Mouse (Mus musculus): ENCODE measurements around the gene Phgdh.

Gene Phgdh

DNA sequence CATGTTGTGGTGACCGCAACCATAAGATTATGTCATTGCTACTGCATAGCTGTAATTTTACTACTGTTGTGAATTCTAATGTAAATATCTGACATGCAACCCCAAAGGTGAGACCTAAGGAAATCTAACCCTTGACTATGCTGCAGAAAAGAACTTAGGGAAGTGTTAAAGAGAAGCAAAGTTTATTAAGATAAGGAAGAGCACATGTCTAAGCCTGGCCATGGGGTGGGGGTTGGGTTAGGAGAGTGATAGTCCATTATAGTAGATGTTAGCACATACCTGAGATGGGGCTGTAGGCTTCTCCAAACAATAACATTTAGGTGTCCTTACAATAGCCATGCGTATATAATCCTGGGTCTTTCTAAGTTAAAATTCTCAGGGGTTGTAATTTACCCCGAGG lies 3.4 kb upstream of the Phgdh start:
- no peak for DNase-seq (ENCODE audit: low spot score)

DNA sequence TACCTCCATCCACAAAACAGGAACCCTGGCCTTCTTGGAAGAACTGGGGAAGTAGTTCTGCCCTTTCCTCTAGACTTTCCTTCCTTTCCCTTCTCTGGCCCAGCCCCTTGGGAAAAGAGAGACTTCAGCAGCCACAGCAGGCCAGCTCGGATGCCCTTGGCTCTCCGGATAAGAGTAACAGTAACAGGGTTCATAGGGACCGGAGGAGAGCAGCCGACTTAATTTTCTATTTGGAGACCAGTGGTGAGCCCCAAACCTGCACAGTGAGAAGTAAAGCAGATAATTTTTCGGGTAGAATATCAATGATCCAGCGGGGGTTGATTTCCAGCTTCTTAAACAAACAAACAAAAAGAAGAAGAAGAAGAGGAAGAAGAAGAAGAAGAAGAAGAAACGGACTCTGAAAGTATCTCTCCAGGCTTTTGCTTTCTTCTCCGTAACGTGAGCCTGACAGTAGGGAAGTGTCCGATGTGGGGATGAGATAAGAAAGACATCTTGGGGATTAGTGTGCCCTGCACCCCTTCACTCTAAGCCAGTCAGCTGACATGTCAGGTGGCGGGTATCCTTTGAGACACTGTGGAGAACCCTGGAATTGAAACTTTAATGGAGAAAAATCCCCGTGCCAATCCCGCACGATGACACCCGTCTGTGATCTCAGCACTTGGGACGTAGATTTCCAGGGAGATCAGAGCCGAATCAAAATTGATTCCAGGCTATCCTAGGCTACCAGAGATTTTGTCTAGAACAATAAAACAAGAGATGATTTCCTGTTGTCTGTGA lies 1.2 kb upstream of the Phgdh start:
- DNase-seq (ENCODE audit: low spot score), result no peak

DNA sequence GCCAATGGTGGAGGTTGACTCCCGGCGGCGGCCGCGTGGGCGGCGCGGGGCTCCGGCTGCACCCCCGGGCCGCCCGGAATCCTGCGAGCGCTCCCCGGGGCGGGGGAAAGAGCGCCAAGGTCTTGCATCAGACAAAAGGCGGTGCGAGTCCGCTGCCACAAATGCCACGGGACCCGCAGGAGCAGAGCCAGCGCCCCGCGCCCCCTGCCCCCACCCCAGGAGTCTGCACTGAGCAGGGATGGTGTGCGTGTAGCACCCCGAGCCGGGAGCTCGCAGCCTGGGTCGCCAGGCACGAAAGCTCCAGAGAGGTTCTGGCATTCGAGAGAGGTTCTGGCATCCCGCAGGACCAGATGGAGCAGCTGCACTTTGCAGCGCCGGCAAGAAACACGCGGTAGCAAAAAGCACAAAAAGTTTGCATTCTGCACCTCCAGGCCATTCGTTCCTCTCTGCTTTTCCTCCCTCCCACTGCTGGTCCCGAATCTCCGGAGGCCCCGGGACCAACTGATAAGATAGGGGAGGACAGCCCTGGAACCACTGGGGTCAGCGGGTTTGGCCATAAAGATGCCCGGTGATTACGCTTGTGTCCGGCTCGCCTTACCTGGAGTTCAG lies 589 bp downstream of the Phgdh start:
- peak; percentile 43 for DNase-seq (ENCODE audit: low spot score)

DNA sequence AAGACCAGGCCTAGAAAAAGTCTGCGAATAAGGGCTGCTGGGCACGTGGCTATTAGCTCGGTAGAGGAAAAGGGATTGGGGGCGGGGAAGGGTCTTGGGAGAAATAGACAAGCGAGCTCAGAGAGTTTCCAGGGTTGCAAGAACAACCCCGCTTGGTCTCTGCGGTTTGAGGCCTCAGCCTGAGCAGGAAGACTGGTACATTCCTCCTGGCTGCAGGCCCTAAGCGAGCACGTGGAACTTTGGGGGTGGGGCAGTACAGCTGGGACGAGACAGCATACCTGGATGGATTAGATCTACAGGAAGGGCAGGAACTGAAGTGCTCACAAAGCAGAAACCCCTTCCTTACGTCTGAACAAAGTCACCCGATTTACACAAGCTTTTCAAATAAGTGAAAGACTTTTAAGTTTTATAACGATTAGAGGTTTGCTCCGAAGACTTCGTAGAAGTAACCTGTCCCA lies 1.2 kb downstream of the Phgdh start:
- DNase-seq (ENCODE audit: low spot score), result peak; percentile 74

GRCm38 (mm10) chr3:98336661-98337654 lies 2.8 kb downstream of the Phgdh start:
- DNase-seq (ENCODE audit: low spot score), result no peak

DNA sequence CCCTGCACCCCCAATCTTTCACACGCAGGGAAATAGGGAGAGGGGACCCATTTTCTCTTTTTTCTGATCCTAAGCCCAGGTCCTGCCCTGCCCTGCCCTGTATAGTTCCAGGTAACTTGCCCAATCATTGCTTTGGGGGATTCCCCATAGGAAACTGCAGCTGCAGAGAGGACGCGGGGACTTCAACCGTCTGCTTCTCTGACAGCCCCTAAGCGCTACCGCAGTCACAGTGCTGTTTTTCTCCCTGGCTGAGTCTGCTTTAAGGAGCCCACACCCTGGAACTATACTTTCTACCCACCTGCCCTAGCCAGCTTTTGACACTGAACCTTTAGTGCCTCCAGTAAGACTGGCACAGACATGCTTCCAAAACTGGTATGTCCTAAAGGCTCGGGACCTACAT lies 3.9 kb downstream of the Phgdh start:
- DNase-seq (ENCODE audit: low spot score), result no peak

DNA sequence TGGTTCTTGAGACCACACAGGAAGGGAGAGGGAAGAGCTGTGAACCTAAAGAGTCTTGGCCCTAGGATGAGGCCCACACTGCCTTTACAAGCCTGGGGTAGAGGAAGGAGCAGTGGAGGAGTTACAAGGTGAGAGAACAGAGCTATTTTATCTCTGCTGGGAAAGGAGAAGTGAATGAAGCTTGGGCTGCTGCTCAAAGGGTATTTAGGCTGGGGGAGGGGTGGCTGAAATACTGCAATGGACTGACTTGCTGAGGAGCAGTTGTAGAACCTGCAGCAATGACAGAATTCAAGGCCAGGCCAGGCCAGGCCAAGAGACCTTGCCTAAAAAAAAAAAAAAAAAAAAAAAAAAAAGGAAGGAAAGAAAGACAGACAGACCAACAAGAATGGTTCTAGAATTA lies 4.5 kb downstream of the Phgdh start:
- no peak for DNase-seq (ENCODE audit: low spot score)

DNA sequence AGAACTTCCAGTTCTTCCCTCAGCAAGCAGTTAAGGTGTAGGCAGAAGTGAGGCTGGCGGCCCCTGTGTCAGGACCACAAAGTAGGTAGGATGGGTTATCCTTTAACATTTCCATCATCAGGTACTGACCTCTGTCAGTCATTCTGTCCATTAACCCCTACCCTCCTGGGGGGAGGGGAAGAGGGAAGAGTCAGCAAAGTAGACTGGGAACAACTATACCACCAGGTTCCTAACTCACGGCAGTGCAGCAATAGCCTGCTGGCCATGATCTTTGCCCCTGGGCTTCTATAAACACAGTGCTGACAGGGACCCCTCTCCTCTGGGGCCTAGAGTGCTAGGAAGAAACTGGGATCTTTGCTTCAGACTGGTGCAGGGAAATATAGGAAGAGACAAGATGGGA lies 5.8 kb downstream of the Phgdh start:
- DNase-seq (ENCODE audit: low spot score), result no peak

GRCm38 (mm10) chr3:98324235-98324634 lies 15.6 kb downstream of the Phgdh start:
- DNase-seq (ENCODE audit: low spot score), result peak; percentile 51

DNA sequence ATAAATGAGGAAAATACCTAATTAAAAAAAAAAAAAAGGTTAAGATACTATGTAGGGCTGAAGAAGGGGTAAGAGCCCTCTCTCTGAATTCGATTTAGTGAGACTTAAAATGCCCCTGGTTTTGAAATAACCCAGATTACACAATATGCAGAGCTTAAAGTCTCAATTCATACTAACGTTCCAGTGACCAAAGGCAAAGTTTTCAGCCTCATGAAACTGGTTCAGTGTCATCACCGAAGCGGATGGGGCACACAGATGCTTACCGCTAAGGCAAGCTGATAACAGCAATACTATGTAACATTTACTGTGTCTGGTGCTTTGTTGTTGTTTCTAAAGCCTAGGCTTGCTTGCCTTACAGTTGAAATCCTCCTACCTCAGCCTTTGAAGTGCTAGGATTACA lies 17.6 kb downstream of the Phgdh start:
- peak; percentile 32 for DNase-seq (ENCODE audit: low spot score)

GRCm38 (mm10) chr3:98319190-98319589 lies 20.6 kb downstream of the Phgdh start:
- DNase-seq (ENCODE audit: low spot score), result peak; percentile 73

- DNase-seq (ENCODE audit: low spot score), result peak; percentile 51
Observed at GRCm38 (mm10) chr3:98317143-98317542, 22.6 kb downstream of the Phgdh start.

DNA sequence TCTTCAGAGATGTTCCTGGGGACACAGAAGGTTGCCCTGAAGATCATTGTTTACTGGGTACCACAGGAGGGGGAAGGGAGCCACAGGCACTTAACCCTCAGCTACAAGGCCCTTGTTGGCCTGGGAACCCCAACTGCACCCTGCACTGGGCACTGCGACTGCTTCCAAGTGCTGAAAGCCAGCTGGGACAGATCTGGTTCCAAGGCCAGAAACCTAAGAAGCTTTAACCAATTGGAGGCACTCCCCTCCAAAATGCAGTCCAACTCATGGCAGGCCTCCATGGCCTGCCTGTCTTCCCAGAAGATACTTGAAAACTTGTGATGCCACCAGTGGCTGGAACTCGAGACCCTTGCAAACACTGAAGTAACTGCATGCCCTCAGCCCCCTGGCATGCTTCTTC lies 24.6 kb downstream of the Phgdh start:
- DNase-seq (ENCODE audit: low spot score), result no peak

- no peak for DNase-seq (ENCODE audit: low spot score)
Observed at GRCm38 (mm10) chr3:98313294-98314155, 26.3 kb downstream of the Phgdh start.

DNA sequence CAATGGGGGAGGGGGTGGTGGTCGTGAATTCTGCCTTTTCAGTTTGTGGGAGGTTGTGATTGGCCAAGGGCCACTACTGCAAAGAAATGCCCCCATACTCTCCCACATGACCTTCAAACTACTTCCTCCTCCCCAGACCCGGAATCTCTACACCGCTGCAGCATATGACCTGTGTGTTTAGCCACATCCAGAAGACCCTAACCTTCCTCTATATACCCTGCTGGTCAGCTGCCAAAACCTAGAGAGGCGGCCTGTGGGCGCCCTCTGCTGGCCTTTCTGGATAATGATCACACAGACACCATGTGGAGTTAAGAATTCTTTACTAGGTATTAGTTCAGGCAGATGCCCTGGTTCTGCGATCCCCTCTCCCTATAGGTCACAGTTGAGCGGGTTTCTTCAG lies 26.9 kb downstream of the Phgdh start:
- DNase-seq (ENCODE audit: low spot score), result no peak

- DNase-seq (ENCODE audit: low spot score), result no peak
Observed at GRCm38 (mm10) chr3:98310456-98310855, 29.3 kb downstream of the Phgdh start.

- no peak for DNase-seq (ENCODE audit: low spot score)
Observed at GRCm38 (mm10) chr3:98308606-98309005, 31.2 kb downstream of the Phgdh start.

GRCm38 (mm10) chr3:98301761-98302160 lies 38.0 kb downstream of the Phgdh start:
- no peak for DNase-seq (ENCODE audit: low spot score)

GRCm38 (mm10) chr3:98300266-98300665 lies 39.5 kb downstream of the Phgdh start:
- DNase-seq (ENCODE audit: low spot score), result no peak

GRCm38 (mm10) chr3:98299391-98300100 lies 40.2 kb downstream of the Phgdh start:
- DNase-seq (ENCODE audit: low spot score), result no peak

- DNase-seq (ENCODE audit: low spot score), result no peak
Observed at GRCm38 (mm10) chr3:98295965-98296364, 43.8 kb downstream of the Phgdh start.
